Mouse (Mus musculus): ENCODE measurements around the gene Nfib. TPM values are rescaled to one million over a fixed set of nuclear protein-coding genes. Genes with fewer than 3 reads are reported as not detected.
A peak's percentile ranks its signal among the peaks of the same experiment; 100 is the strongest.

The Nfib gene
- total and polyA plus RNA-seq, 2 experiments, result 16.4 to 50.0 TPM

DNA sequence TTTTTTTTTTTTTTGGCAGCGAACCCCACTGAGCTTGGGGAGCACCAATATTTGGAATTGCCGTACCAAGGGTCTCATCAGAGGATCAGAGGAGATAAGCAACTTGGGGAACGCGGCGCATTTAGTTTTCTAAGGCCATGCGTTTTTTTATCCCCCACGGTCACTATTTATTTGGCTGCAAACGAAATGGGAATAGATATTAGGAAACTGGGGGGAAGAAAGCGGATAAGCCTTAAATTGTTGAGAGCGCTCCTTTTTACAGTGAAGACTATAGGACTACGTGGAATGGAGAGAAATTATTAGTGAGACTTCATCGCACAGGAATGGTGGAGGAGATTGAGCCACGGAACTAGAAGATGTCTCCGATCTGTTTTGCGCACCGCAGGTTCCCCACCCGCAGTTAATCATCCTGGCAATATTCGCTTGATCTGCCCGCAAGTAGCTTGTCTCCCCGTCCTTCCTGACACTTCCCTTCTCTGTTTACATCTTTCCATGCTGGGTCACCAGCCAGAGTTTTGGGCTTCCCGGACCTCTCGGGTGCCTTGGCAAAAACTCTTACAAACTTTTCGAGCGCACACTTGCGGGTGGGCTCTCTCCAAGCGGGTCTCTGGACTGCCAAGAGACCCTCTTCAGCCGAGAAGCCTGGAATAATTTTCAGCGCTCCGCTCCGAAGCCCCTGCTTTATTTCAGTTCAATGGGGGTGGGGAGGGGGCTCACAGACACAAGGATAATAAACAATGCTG is 167.3 kb downstream of the Nfib start:
- H3K4me3 ChIP-seq (ENCODE audit: insufficient read depth, low read depth, low read length), result peak overlapping the region; percentile 46
- H3K36me3 ChIP-seq (ENCODE audit: control insufficient read depth, insufficient read depth, low read length), result no peaks in the 10 kb centered on the region
- no peak for DNase-seq (ENCODE audit: extremely low read depth, low read depth, low spot score)
- no peaks in the 10 kb centered on the region for H3K27me3 ChIP-seq (ENCODE audit: control insufficient read depth, insufficient read depth, low read length)
- peak overlapping the region; percentile 60 for H3K9ac ChIP-seq (ENCODE audit: low read depth, low read length)
- H3K27ac ChIP-seq (replicated peaks; ENCODE audit: insufficient read depth, low read depth, low read length), result peak overlapping the region; percentile 41; the same call in 1 of the 2 replicates
- TF ChIP-seq POLR2A (IDR thresholded peaks at IDR 0.05; ENCODE audit: extremely low read depth, insufficient read depth, low read length), result no peak
- TF ChIP-seq CTCF (IDR thresholded peaks at IDR 0.05; ENCODE audit: low read depth, low read length), result no peak
- H3K4me1 ChIP-seq (ENCODE audit: control insufficient read depth, insufficient read depth, low read length), result peaks cover 16% of the 10 kb centered on the region
- H3K79me2 ChIP-seq (ENCODE audit: control insufficient read depth, insufficient read depth, low read length), result no peaks in the 10 kb centered on the region
- WGBS, result 67% methylated on average over 30 of the region's 30 CpGs

DNA sequence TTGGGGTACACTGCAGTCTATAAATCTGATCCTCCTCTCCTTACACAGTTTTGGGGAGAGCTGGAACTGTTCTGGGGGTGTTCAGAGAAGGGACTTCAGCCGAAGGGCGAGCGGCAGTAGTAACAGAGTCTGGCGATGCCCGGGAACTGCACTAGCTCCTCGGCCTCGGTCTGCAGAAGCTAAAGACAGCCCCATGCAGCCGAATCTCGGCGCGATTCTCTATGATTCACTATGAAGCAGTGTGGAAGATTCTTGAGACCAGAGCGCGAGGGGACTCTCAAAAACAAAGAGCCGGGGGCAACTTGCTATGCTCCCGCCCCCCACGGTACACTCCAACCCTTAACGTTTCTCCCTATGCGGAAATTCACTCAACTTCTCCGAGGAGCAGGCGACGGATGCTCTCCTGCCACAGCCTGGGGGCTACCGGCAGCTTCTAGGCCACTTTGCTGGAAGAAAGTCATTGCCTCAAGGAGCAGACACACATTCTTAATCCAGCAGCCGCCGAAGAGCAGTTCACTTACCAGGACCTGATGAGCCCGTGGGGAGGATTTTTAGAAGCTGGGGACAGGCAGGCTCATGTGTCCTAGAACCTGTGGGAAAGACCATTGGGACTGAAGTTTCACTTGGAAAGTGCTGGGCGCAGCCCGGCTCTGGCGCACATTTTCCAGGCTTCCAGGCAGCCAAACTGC is 168.1 kb downstream of the Nfib start:
- H3K4me3 ChIP-seq (ENCODE audit: insufficient read depth, low read depth, low read length), result peak overlapping the region; percentile 34

DNA sequence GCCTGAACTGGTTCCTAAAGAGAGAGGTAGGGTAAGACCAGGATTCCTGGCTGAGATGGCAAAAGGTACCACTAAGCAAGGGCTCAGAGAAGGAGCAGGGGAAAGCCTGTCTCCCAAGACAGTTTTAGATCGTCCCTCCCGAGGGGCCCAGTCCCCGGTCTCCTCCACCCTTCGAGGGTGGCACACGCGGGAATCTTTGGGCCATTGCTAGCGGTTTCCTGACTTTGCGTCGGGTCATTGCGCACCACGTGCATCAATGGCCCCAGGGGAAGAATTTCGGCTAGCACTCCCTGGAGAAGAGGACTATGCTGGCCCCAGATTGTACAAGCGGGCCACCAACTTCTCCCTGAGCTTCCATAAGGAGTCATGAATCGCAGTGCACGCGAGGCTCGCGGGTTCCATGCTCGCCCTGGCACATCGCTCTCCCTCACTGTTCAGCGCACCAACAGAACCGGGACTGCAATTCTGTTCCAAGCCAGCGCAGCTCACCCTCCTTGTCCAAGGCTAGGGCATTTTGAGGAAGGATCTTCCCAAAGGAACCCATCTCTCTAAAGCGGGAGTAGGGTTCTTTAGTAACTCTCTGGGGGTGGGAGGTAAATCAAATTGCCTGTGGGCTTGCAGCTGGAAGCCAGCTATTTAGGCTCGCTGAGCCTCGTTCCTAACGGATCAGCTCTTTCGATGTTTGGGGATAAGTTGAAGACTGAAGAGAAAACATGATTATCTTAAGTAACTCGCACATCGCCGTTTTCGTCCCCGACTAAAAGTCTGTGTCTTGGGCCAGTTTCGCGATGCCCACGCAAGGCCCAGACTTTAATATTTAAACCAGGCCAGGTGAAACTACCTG is 168.9 kb downstream of the Nfib start:
- Histone ChIP-seq H3K27me3 (ENCODE audit: control insufficient read depth, insufficient read depth, low read length) (no peaks in the 10 kb centered on the region), H3K4me1 (ENCODE audit: control insufficient read depth, insufficient read depth, low read length) (peaks cover 23% of the 10 kb centered on the region), H3K4me3 (ENCODE audit: insufficient read depth, low read depth, low read length) (no peak overlapping the region), H3K79me2 (ENCODE audit: control insufficient read depth, insufficient read depth, low read length) (no peaks in the 10 kb centered on the region), H3K27ac (replicated peaks; ENCODE audit: insufficient read depth, low read depth, low read length) (no peak overlapping the region), H3K9ac (ENCODE audit: low read depth, low read length) (no peak overlapping the region), H3K36me3 (ENCODE audit: control insufficient read depth, insufficient read depth, low read length) (no peaks in the 10 kb centered on the region)
- no peak for DNase-seq (ENCODE audit: extremely low read depth, low read depth, low spot score)
- 71% methylated on average over 36 of the region's 36 CpGs for WGBS
- TF ChIP-seq CTCF (IDR thresholded peaks at IDR 0.05; ENCODE audit: low read depth, low read length) (no peak), POLR2A (IDR thresholded peaks at IDR 0.05; ENCODE audit: extremely low read depth, insufficient read depth, low read length) (no peak)

More for the DNA sequence above, 168.1 kb downstream of the Nfib start:
- WGBS, result 53% methylated on average over 28 of the region's 28 CpGs
- Histone ChIP-seq H3K36me3 (ENCODE audit: control insufficient read depth, insufficient read depth, low read length) (no peaks in the 10 kb centered on the region), H3K4me1 (ENCODE audit: control insufficient read depth, insufficient read depth, low read length) (peaks cover 21% of the 10 kb centered on the region), H3K27me3 (ENCODE audit: control insufficient read depth, insufficient read depth, low read length) (no peaks in the 10 kb centered on the region), H3K27ac (replicated peaks; ENCODE audit: insufficient read depth, low read depth, low read length) (peak overlapping the region; percentile 6; the same call in 1 of the 2 replicates), H3K79me2 (ENCODE audit: control insufficient read depth, insufficient read depth, low read length) (no peaks in the 10 kb centered on the region), H3K9ac (ENCODE audit: low read depth, low read length) (peak overlapping the region; percentile 7; the same call in 1 of the 2 replicates)
- no peak for DNase-seq (ENCODE audit: extremely low read depth, low read depth, low spot score)
- TF ChIP-seq CTCF (IDR thresholded peaks at IDR 0.05; ENCODE audit: low read depth, low read length) (no peak), POLR2A (IDR thresholded peaks at IDR 0.05; ENCODE audit: extremely low read depth, insufficient read depth, low read length) (no peak)

GRCm38 (mm10) chr4:82535606-82536434 is 169.7 kb downstream of the Nfib start:
- H3K36me3 ChIP-seq (ENCODE audit: control insufficient read depth, insufficient read depth, low read length), result no peaks in the 10 kb centered on the region
- peaks cover 25% of the 10 kb centered on the region for H3K4me1 ChIP-seq (ENCODE audit: control insufficient read depth, insufficient read depth, low read length)
- 79% methylated on average over 6 of the region's 6 CpGs for WGBS
- no peak for DNase-seq (ENCODE audit: extremely low read depth, low read depth, low spot score)
- no peak overlapping the region for H3K9ac ChIP-seq (ENCODE audit: low read depth, low read length)
- no peaks in the 10 kb centered on the region for H3K27me3 ChIP-seq (ENCODE audit: control insufficient read depth, insufficient read depth, low read length)
- TF ChIP-seq POLR2A (IDR thresholded peaks at IDR 0.05; ENCODE audit: extremely low read depth, insufficient read depth, low read length) (no peak), CTCF (IDR thresholded peaks at IDR 0.05; ENCODE audit: low read depth, low read length) (no peak)
- H3K79me2 ChIP-seq (ENCODE audit: control insufficient read depth, insufficient read depth, low read length), result no peaks in the 10 kb centered on the region
- H3K27ac ChIP-seq (replicated peaks; ENCODE audit: insufficient read depth, low read depth, low read length), result no peak overlapping the region
- H3K4me3 ChIP-seq (ENCODE audit: insufficient read depth, low read depth, low read length), result no peak overlapping the region

DNA sequence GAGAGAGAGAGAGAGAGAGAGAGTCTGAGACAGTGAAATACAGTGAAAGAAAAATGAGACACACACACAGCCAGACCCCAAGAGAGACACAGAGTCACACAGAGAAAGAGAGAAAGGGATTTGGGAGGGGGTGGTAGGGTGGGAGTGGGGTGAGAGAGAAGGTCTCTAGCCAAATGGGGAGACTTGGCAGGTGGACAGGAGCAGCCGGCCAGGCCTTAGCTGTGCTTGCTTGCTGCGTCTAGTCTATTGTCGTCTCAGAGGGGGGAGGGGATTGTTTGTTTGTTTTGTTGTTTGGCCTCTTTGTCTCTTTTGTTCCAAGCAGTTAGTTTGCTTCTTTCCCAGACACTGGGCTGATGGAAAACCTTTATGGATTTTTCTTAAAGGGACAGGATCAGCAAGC is 172.3 kb downstream of the Nfib start:
- 5% methylated on average over 3 of the region's 3 CpGs for WGBS
- no peak for TF ChIP-seq POLR2A (IDR thresholded peaks at IDR 0.05; ENCODE audit: extremely low read depth, insufficient read depth, low read length)
- no peak for TF ChIP-seq CTCF (IDR thresholded peaks at IDR 0.05; ENCODE audit: low read depth, low read length)
- H3K27ac ChIP-seq (replicated peaks; ENCODE audit: insufficient read depth, low read depth, low read length), result no peak overlapping the region
- DNase-seq (ENCODE audit: extremely low read depth, low read depth, low spot score), result no peak
- no peaks in the 10 kb centered on the region for H3K79me2 ChIP-seq (ENCODE audit: control insufficient read depth, insufficient read depth, low read length)
- no peak overlapping the region for H3K4me3 ChIP-seq (ENCODE audit: insufficient read depth, low read depth, low read length)
- H3K36me3 ChIP-seq (ENCODE audit: control insufficient read depth, insufficient read depth, low read length), result no peaks in the 10 kb centered on the region
- no peak overlapping the region for H3K9ac ChIP-seq (ENCODE audit: low read depth, low read length)
- H3K4me1 ChIP-seq (ENCODE audit: control insufficient read depth, insufficient read depth, low read length), result peaks cover 25% of the 10 kb centered on the region
- no peaks in the 10 kb centered on the region for H3K27me3 ChIP-seq (ENCODE audit: control insufficient read depth, insufficient read depth, low read length)

All from liver, adult 2 months (tissue).